Mouse (Mus musculus): ENCODE measurements around the gene Cdrt4. TPM values are rescaled to one million over a fixed set of nuclear protein-coding genes. Genes with fewer than 3 reads are reported as not detected.
A peak's percentile ranks its signal among the peaks of the same experiment; 100 is the strongest.

Gene Cdrt4
- total and polyA plus RNA-seq, 2 experiments = not detected

- no peak overlapping the region for H3K4me3 ChIP-seq (ENCODE audit: insufficient read depth, low read depth, low read length)
- no peaks in the 10 kb centered on the region for H3K79me2 ChIP-seq (ENCODE audit: control insufficient read depth, insufficient read depth, low read length)
- no peak overlapping the region for H3K9ac ChIP-seq (ENCODE audit: low read depth, low read length)
- WGBS = 80% methylated on average over 11 of the region's 11 CpGs
- H3K27ac ChIP-seq (replicated peaks; ENCODE audit: insufficient read depth, low read depth, low read length) = no peak overlapping the region
- peaks cover 2% of the 10 kb centered on the region; the same call in 1 of the 2 replicates for H3K27me3 ChIP-seq (ENCODE audit: control insufficient read depth, insufficient read depth, low read length)
- DNase-seq (ENCODE audit: extremely low read depth, low read depth, low spot score) = peak; percentile 8
- TF ChIP-seq CTCF (IDR thresholded peaks at IDR 0.05; ENCODE audit: low read depth, low read length) (no peak), POLR2A (IDR thresholded peaks at IDR 0.05; ENCODE audit: extremely low read depth, insufficient read depth, low read length) (no peak)
- H3K36me3 ChIP-seq (ENCODE audit: control insufficient read depth, insufficient read depth, low read length) = no peaks in the 10 kb centered on the region
- no peaks in the 10 kb centered on the region for H3K4me1 ChIP-seq (ENCODE audit: control insufficient read depth, insufficient read depth, low read length)
Observed at GRCm38 (mm10) chr11:62997718-62998281, 46.8 kb downstream of the Cdrt4 start.

GRCm38 (mm10) chr11:63000126-63000525 lies 49.1 kb downstream of the Cdrt4 start:
- WGBS = 92% methylated on average over 8 of the region's 8 CpGs
- TF ChIP-seq POLR2A (IDR thresholded peaks at IDR 0.05; ENCODE audit: extremely low read depth, insufficient read depth, low read length) = no peak
- no peak for TF ChIP-seq CTCF (IDR thresholded peaks at IDR 0.05; ENCODE audit: low read depth, low read length)
- no peak overlapping the region for H3K9ac ChIP-seq (ENCODE audit: low read depth, low read length)
- H3K4me3 ChIP-seq (ENCODE audit: insufficient read depth, low read depth, low read length) = no peak overlapping the region
- H3K36me3 ChIP-seq (ENCODE audit: control insufficient read depth, insufficient read depth, low read length) = no peaks in the 10 kb centered on the region
- H3K27me3 ChIP-seq (ENCODE audit: control insufficient read depth, insufficient read depth, low read length) = peaks cover 2% of the 10 kb centered on the region; the same call in 1 of the 2 replicates
- H3K4me1 ChIP-seq (ENCODE audit: control insufficient read depth, insufficient read depth, low read length) = no peaks in the 10 kb centered on the region
- DNase-seq (ENCODE audit: extremely low read depth, low read depth, low spot score) = no peak
- no peaks in the 10 kb centered on the region for H3K79me2 ChIP-seq (ENCODE audit: control insufficient read depth, insufficient read depth, low read length)
- H3K27ac ChIP-seq (replicated peaks; ENCODE audit: insufficient read depth, low read depth, low read length) = no peak overlapping the region

GRCm38 (mm10) chr11:63004617-63005016 lies 53.6 kb downstream of the Cdrt4 start:
- H3K27me3 ChIP-seq (ENCODE audit: control insufficient read depth, insufficient read depth, low read length) = peaks cover under 1% of the 10 kb centered on the region; the same call in 1 of the 2 replicates
- no peak for TF ChIP-seq POLR2A (IDR thresholded peaks at IDR 0.05; ENCODE audit: extremely low read depth, insufficient read depth, low read length)
- TF ChIP-seq CTCF (IDR thresholded peaks at IDR 0.05; ENCODE audit: low read depth, low read length) = no peak
- no peak overlapping the region for H3K4me3 ChIP-seq (ENCODE audit: insufficient read depth, low read depth, low read length)
- no peaks in the 10 kb centered on the region for H3K36me3 ChIP-seq (ENCODE audit: control insufficient read depth, insufficient read depth, low read length)
- DNase-seq (ENCODE audit: extremely low read depth, low read depth, low spot score) = no peak
- no peaks in the 10 kb centered on the region for H3K4me1 ChIP-seq (ENCODE audit: control insufficient read depth, insufficient read depth, low read length)
- no peak overlapping the region for H3K9ac ChIP-seq (ENCODE audit: low read depth, low read length)
- 62% methylated on average over 6 of the region's 6 CpGs for WGBS
- H3K79me2 ChIP-seq (ENCODE audit: control insufficient read depth, insufficient read depth, low read length) = no peaks in the 10 kb centered on the region
- no peak overlapping the region for H3K27ac ChIP-seq (replicated peaks; ENCODE audit: insufficient read depth, low read depth, low read length)

GRCm38 (mm10) chr11:63007376-63007775 lies 56.4 kb downstream of the Cdrt4 start:
- H3K27ac ChIP-seq (replicated peaks; ENCODE audit: insufficient read depth, low read depth, low read length) = no peak overlapping the region
- no peaks in the 10 kb centered on the region for H3K79me2 ChIP-seq (ENCODE audit: control insufficient read depth, insufficient read depth, low read length)
- H3K4me1 ChIP-seq (ENCODE audit: control insufficient read depth, insufficient read depth, low read length) = no peaks in the 10 kb centered on the region
- H3K9ac ChIP-seq (ENCODE audit: low read depth, low read length) = no peak overlapping the region
- TF ChIP-seq CTCF (IDR thresholded peaks at IDR 0.05; ENCODE audit: low read depth, low read length) (no peak), POLR2A (IDR thresholded peaks at IDR 0.05; ENCODE audit: extremely low read depth, insufficient read depth, low read length) (no peak)
- no peaks in the 10 kb centered on the region for H3K27me3 ChIP-seq (ENCODE audit: control insufficient read depth, insufficient read depth, low read length)
- WGBS = 83% methylated on average over 5 of the region's 5 CpGs
- no peak for DNase-seq (ENCODE audit: extremely low read depth, low read depth, low spot score)
- H3K36me3 ChIP-seq (ENCODE audit: control insufficient read depth, insufficient read depth, low read length) = no peaks in the 10 kb centered on the region
- no peak overlapping the region for H3K4me3 ChIP-seq (ENCODE audit: insufficient read depth, low read depth, low read length)

- Histone ChIP-seq H3K4me1 (ENCODE audit: control insufficient read depth, insufficient read depth, low read length) (no peaks in the 10 kb centered on the region), H3K27ac (replicated peaks; ENCODE audit: insufficient read depth, low read depth, low read length) (no peak overlapping the region), H3K79me2 (ENCODE audit: control insufficient read depth, insufficient read depth, low read length) (no peaks in the 10 kb centered on the region), H3K36me3 (ENCODE audit: control insufficient read depth, insufficient read depth, low read length) (no peaks in the 10 kb centered on the region), H3K27me3 (ENCODE audit: control insufficient read depth, insufficient read depth, low read length) (no peaks in the 10 kb centered on the region), H3K4me3 (ENCODE audit: insufficient read depth, low read depth, low read length) (no peak overlapping the region), H3K9ac (ENCODE audit: low read depth, low read length) (no peak overlapping the region)
- WGBS = 80% methylated on average over 3 of the region's 3 CpGs
- TF ChIP-seq CTCF (IDR thresholded peaks at IDR 0.05; ENCODE audit: low read depth, low read length) (no peak), POLR2A (IDR thresholded peaks at IDR 0.05; ENCODE audit: extremely low read depth, insufficient read depth, low read length) (no peak)
- DNase-seq (ENCODE audit: extremely low read depth, low read depth, low spot score) = no peak
Observed at GRCm38 (mm10) chr11:63008004-63008403, 57.0 kb downstream of the Cdrt4 start.

- Histone ChIP-seq H3K4me1 (ENCODE audit: control insufficient read depth, insufficient read depth, low read length) (no peaks in the 10 kb centered on the region), H3K4me3 (ENCODE audit: insufficient read depth, low read depth, low read length) (no peak overlapping the region), H3K27me3 (ENCODE audit: control insufficient read depth, insufficient read depth, low read length) (no peaks in the 10 kb centered on the region), H3K9ac (ENCODE audit: low read depth, low read length) (no peak overlapping the region), H3K36me3 (ENCODE audit: control insufficient read depth, insufficient read depth, low read length) (no peaks in the 10 kb centered on the region), H3K79me2 (ENCODE audit: control insufficient read depth, insufficient read depth, low read length) (no peaks in the 10 kb centered on the region), H3K27ac (replicated peaks; ENCODE audit: insufficient read depth, low read depth, low read length) (no peak overlapping the region)
- WGBS = 50% methylated on average over 3 of the region's 3 CpGs
- no peak for TF ChIP-seq CTCF (IDR thresholded peaks at IDR 0.05; ENCODE audit: low read depth, low read length)
- no peak for TF ChIP-seq POLR2A (IDR thresholded peaks at IDR 0.05; ENCODE audit: extremely low read depth, insufficient read depth, low read length)
- no peak for DNase-seq (ENCODE audit: extremely low read depth, low read depth, low spot score)
Observed at GRCm38 (mm10) chr11:63009761-63010160, 58.8 kb downstream of the Cdrt4 start.
